Mouse (Mus musculus): ENCODE measurements around the gene Pqlc3. TPM values are rescaled to one million over a fixed set of nuclear protein-coding genes. Genes with fewer than 3 reads are reported as not detected.
A peak's percentile ranks its signal among the peaks of the same experiment; 100 is the strongest.

The Pqlc3 gene
- total RNA-seq, 2 experiments from 2014 or later, result 1.8 to 3.7 TPM

GRCm38 (mm10) chr12:17009466-17009865, 9.3 kb upstream of the Pqlc3 start:
- DNase-seq, result no peak

- no peak for DNase-seq
Measured at GRCm38 (mm10) chr12:17001211-17001610, 1.0 kb upstream of the Pqlc3 start.

GRCm38 (mm10) chr12:17000628-17001027, 420 bp upstream of the Pqlc3 start:
- DNase-seq, result peak; percentile 29 to 34

GRCm38 (mm10) chr12:16999146-16999545, 1.1 kb downstream of the Pqlc3 start:
- DNase-seq, result peak; percentile 23 to 36

- DNase-seq, result no peak
Measured at GRCm38 (mm10) chr12:16996886-16997462, 3.2 kb downstream of the Pqlc3 start.

GRCm38 (mm10) chr12:16996281-16996680, 3.9 kb downstream of the Pqlc3 start:
- DNase-seq, result no peak

GRCm38 (mm10) chr12:16994291-16994690, 5.9 kb downstream of the Pqlc3 start:
- DNase-seq, result no peak

GRCm38 (mm10) chr12:16992355-16992754, 7.9 kb downstream of the Pqlc3 start:
- no peak for DNase-seq

GRCm38 (mm10) chr12:16991376-16991775, 8.8 kb downstream of the Pqlc3 start:
- no peak for DNase-seq

GRCm38 (mm10) chr12:16985778-16986177, 14.4 kb downstream of the Pqlc3 start:
- DNase-seq, result no peak

GRCm38 (mm10) chr12:16977120-16977519, 23.1 kb downstream of the Pqlc3 start:
- DNase-seq, result no peak

GRCm38 (mm10) chr12:16966811-16967210, 33.4 kb downstream of the Pqlc3 start:
- DNase-seq, result no peak

- no peak for DNase-seq
Measured at GRCm38 (mm10) chr12:16963354-16963753, 36.9 kb downstream of the Pqlc3 start.

GRCm38 (mm10) chr12:16958851-16959250, 41.4 kb downstream of the Pqlc3 start:
- DNase-seq, result no peak

- no peak for DNase-seq
Measured at GRCm38 (mm10) chr12:16948239-16948638, 52.0 kb downstream of the Pqlc3 start.

GRCm38 (mm10) chr12:16941976-16942375, 58.2 kb downstream of the Pqlc3 start:
- no peak for DNase-seq

Other genes with a start within 250 kb of the Pqlc3 start
- under 1 TPM; 0.27 to 0.33 TPM for gene Greb1, start 199.5 kb downstream of the Pqlc3 start, total RNA-seq (2021)
- 10 to 100 TPM; 84.6 to 86.7 TPM for gene E2f6, start 189.4 kb downstream of the Pqlc3 start, total RNA-seq (2021)
- 10 to 100 TPM; 78.3 to 79.9 TPM for gene Rock2, start 105.5 kb downstream of the Pqlc3 start, total RNA-seq (2021)
- gene 2410004P03Rik, start 11.3 kb upstream of the Pqlc3 start, total RNA-seq (2021), result 1 to 10 TPM in 1 of 2 experiments, not detected in 1; 1.2 TPM
- not detected for gene Kcnf1, start 176.5 kb upstream of the Pqlc3 start, total RNA-seq (2021)